Mouse (Mus musculus) ES-Bruce4 (cell line): Measurements from ENCODE around the gene 1700042G07Rik. TPM values are rescaled to one million over a fixed set of nuclear protein-coding genes. Genes with fewer than 3 reads are reported as not detected.

Source experiments
- H3K27ac ChIP-seq: 2 replicates; pipeline ENCODE4 v1.5.1; 2012; ENCODE audit warnings: low read length, inconsistent platforms; ENCODE audit not compliant: insufficient read depth
- H3K27me3 ChIP-seq: 2 replicates; pipeline ENCODE4 v1.6.1; 2012; ENCODE audit warnings: mild to moderate bottlenecking, low read length, inconsistent platforms; ENCODE audit not compliant: control insufficient read depth, poor library complexity, insufficient read depth, severe bottlenecking
- H3K36me3 ChIP-seq: 2 replicates; pipeline ENCODE4 v1.6.1; 2012; ENCODE audit warnings: inconsistent platforms, mild to moderate bottlenecking, low read length, moderate library complexity; ENCODE audit not compliant: control insufficient read depth, poor library complexity, insufficient read depth, severe bottlenecking
- H3K4me1 ChIP-seq: one replicate; pipeline ENCODE4 v1.8.1; 2011; ENCODE audit warnings: low read length; ENCODE audit not compliant: control insufficient read depth, insufficient read depth
- H3K4me3 ChIP-seq: 2 replicates; pipeline ENCODE4 v1.5.1; 2011; ENCODE audit warnings: low read depth, mild to moderate bottlenecking, low read length
- H3K9ac ChIP-seq: 2 replicates; pipeline ENCODE4 v1.6.1; 2012; ENCODE audit warnings: low read depth, mild to moderate bottlenecking, inconsistent platforms; ENCODE audit not compliant: poor library complexity, severe bottlenecking
- H3K9me3 ChIP-seq: replicated peaks from 2 replicates; pipeline ENCODE4 v1.6.1; 2012; ENCODE audit warnings: mild to moderate bottlenecking, low read length, inconsistent platforms; ENCODE audit not compliant: control insufficient read depth, poor library complexity, insufficient read depth, severe bottlenecking
- CTCF ChIP-seq: IDR thresholded peaks from one replicate; pipeline ENCODE4 v1.8.1; 2011; ENCODE audit warnings: low read depth, low read length
- EP300 ChIP-seq: IDR thresholded peaks from 2 replicates; pipeline ENCODE4 v1.6.1; 2011; ENCODE audit warnings: low read depth, low read length; ENCODE audit not compliant: insufficient read depth
- POLR2A ChIP-seq: IDR thresholded peaks from one replicate; pipeline ENCODE4 v1.8.1; 2011; ENCODE audit warnings: low read length; ENCODE audit not compliant: insufficient read depth
- polyA plus RNA-seq: library from polyadenylated mRNA; stranded (reverse); fragments of >200 nt; gene quantifications from 2 replicates; pipeline ENCODE4 v1.2.4, GENCODE M21; 2011; ENCODE audit warnings: low read depth; ENCODE audit not compliant: missing spikeins, insufficient read depth, insufficient read length

The 1700042G07Rik gene
- polyA plus RNA-seq, 1 experiment: not detected

- H3K4me3 ChIP-seq: peak overlapping the region; percentile 61
- no peaks in the 10 kb centered on the region for H3K9me3 ChIP-seq
- H3K4me1 ChIP-seq: peaks cover 2% of the 10 kb centered on the region
- H3K36me3 ChIP-seq: no peaks in the 10 kb centered on the region
- TF ChIP-seq POLR2A (no peak), EP300 (no peak), CTCF (no peak)
- H3K9ac ChIP-seq: peak overlapping the region; percentile 64
- H3K27ac ChIP-seq: no peak overlapping the region
- no peaks in the 10 kb centered on the region for H3K27me3 ChIP-seq
Observed at GRCm38 (mm10) chr4:116143891-116144717, 29.1 kb upstream of the 1700042G07Rik start.

DNA sequence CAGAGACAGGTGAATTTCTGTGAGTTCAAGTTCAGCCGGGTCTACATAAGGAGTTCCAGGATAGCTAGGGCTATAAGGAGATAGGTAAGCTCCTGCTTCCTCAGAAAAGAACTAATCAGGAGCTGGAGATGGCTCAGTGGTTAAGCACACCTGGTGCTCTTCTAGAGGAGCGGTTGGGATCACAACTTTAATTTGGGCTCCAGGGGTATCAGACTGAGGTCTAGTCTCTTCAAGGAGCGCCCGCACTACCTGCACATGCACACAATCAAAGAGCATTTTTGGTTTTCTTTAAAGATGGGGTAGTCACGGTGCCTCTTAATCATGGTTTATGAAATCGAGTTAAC, 23.4 kb upstream of the 1700042G07Rik start:
- Histone ChIP-seq H3K27ac (peak overlapping the region; percentile 3), H3K4me1 (peaks cover 5% of the 10 kb centered on the region), H3K36me3 (peaks cover 14% of the 10 kb centered on the region; the same call in 1 of the 2 replicates), H3K27me3 (no peaks in the 10 kb centered on the region), H3K4me3 (peak overlapping the region; percentile 61), H3K9me3 (no peaks in the 10 kb centered on the region), H3K9ac (peak overlapping the region; percentile 97)
- TF ChIP-seq CTCF (no peak), EP300 (no peak)

- peak overlapping the region; percentile 97 for H3K9ac ChIP-seq
- H3K4me1 ChIP-seq: peaks cover 5% of the 10 kb centered on the region
- no peaks in the 10 kb centered on the region for H3K27me3 ChIP-seq
- H3K27ac ChIP-seq: peak overlapping the region; percentile 53
- H3K36me3 ChIP-seq: peaks cover 14% of the 10 kb centered on the region
- no peak for TF ChIP-seq CTCF
- no peak for TF ChIP-seq EP300
- no peak for TF ChIP-seq POLR2A
- H3K9me3 ChIP-seq: no peaks in the 10 kb centered on the region
- H3K4me3 ChIP-seq: peak overlapping the region; percentile 94
Observed at GRCm38 (mm10) chr4:116150156-116150861, 22.9 kb upstream of the 1700042G07Rik start.

- Histone ChIP-seq H3K36me3 (peaks cover 19% of the 10 kb centered on the region), H3K27me3 (no peaks in the 10 kb centered on the region), H3K4me3 (peak overlapping the region; percentile 94), H3K4me1 (peaks cover 5% of the 10 kb centered on the region), H3K9ac (peak overlapping the region; percentile 97), H3K27ac (peak overlapping the region; percentile 53), H3K9me3 (no peaks in the 10 kb centered on the region)
- no peak for TF ChIP-seq POLR2A
- no peak for TF ChIP-seq EP300
- TF ChIP-seq CTCF: no peak
Observed at GRCm38 (mm10) chr4:116150862-116151221, 22.3 kb upstream of the 1700042G07Rik start.

DNA sequence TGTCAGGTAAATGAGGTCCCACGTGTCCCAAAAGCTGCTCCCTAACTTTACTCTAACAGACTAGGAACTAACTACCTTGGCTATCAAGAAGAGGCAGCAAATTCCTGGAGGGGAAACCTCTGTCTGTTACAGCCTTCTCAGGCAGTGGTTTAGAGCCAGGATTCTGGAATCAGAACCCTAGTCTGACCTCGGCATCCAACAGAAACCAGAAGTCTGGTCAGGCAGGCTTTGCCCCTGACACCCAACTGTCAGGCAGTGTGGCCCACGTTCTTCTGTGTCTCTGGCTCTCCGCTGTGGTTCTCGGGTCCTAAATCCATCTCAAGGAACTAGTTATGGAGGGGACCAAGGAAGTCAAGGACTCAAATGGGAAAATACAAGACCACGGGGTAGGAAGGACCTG, 21.9 kb upstream of the 1700042G07Rik start, which contains the start of gene Lurap1:
TSS of gene Lurap1 (minus strand) at position 101 of the 400 bp plus-strand sequence.
- H3K4me1 ChIP-seq: peaks cover 5% of the 10 kb centered on the region
- H3K4me3 ChIP-seq: peak within 1 kb of the TSS; percentile 94
- peak within 1 kb of the TSS; percentile 97 for H3K9ac ChIP-seq
- peak within 1 kb of the TSS; percentile 53 for H3K27ac ChIP-seq
- peaks cover 23% of the 10 kb centered on the region for H3K36me3 ChIP-seq
- H3K9me3 ChIP-seq: no peaks in the 10 kb centered on the region
- H3K27me3 ChIP-seq: no peaks in the 10 kb centered on the region
- TF ChIP-seq CTCF (no peak), POLR2A (no peak), EP300 (no peak)

- Histone ChIP-seq H3K27me3 (no peaks in the 10 kb centered on the region), H3K27ac (no peak overlapping the region), H3K4me1 (peaks cover 5% of the 10 kb centered on the region), H3K4me3 (no peak overlapping the region), H3K9me3 (no peaks in the 10 kb centered on the region), H3K9ac (no peak overlapping the region), H3K36me3 (peaks cover 33% of the 10 kb centered on the region)
- TF ChIP-seq POLR2A (no peak), EP300 (no peak)
Observed at GRCm38 (mm10) chr4:116152702-116153101, 20.5 kb upstream of the 1700042G07Rik start.
